Mouse (Mus musculus): ENCODE results near the gene Hist1h2af. TPM values are rescaled to one million over a fixed set of nuclear protein-coding genes. Genes with fewer than 3 reads are reported as not detected.

Gene Hist1h2af
- polyA plus RNA-seq, 1 experiment from 2014 or later = 4.3 TPM

- 27% methylated on average over 7 of the region's 7 CpGs for WGBS
- H3K4me2 ChIP-seq (replicated peaks; ENCODE audit: low read depth, low read length) = no peak overlapping the region
- no peak for ATAC-seq (ENCODE audit: low FRiP score, low TSS enrichment)
Observed at GRCm38 (mm10) chr13:23499943-23500342, 33.8 kb upstream of the Hist1h2af start.

GRCm38 (mm10) chr13:23500424-23501200 lies 33.1 kb upstream of the Hist1h2af start:
- peak; percentile 69; the same call in 1 of the 2 replicates for ATAC-seq (ENCODE audit: low FRiP score, low TSS enrichment)
- Histone ChIP-seq H3K27ac (ENCODE audit: low read length) (no peak overlapping the region), H3K36me3 (ENCODE audit: insufficient read depth, low read length) (no peaks in the 10 kb centered on the region), H3K4me2 (replicated peaks; ENCODE audit: low read depth, low read length) (peak overlapping the region; percentile 45; the same call in 1 of the 2 replicates), H3K9ac (replicated peaks; ENCODE audit: low read length) (no peak overlapping the region), H3K27me3 (ENCODE audit: insufficient read depth, low read length) (no peaks in the 10 kb centered on the region), H3K4me3 (ENCODE audit: low read length) (peak overlapping the region; percentile 6; the same call in 1 of the 2 replicates), H3K9me3 (ENCODE audit: low read length) (no peaks in the 10 kb centered on the region), H3K4me1 (ENCODE audit: insufficient read depth, low read length) (peaks cover 18% of the 10 kb centered on the region; the same call in 1 of the 2 replicates)
- WGBS = 2% methylated on average over 17 of the region's 17 CpGs

More at GRCm38 (mm10) chr13:23499943-23500342, 33.8 kb upstream of the Hist1h2af start:
- Histone ChIP-seq H3K36me3 (ENCODE audit: insufficient read depth, low read length) (no peaks in the 10 kb centered on the region), H3K9me3 (ENCODE audit: low read length) (no peaks in the 10 kb centered on the region), H3K4me1 (ENCODE audit: insufficient read depth, low read length) (peaks cover 11% of the 10 kb centered on the region; the same call in 1 of the 2 replicates), H3K9ac (replicated peaks; ENCODE audit: low read length) (no peak overlapping the region), H3K4me3 (ENCODE audit: low read length) (no peak overlapping the region), H3K27ac (ENCODE audit: low read length) (no peak overlapping the region), H3K27me3 (ENCODE audit: insufficient read depth, low read length) (no peaks in the 10 kb centered on the region; the same call in 1 of the 2 replicates)

GRCm38 (mm10) chr13:23501511-23501910 lies 32.2 kb upstream of the Hist1h2af start:
- ATAC-seq (ENCODE audit: low FRiP score, low TSS enrichment) = no peak
- Histone ChIP-seq H3K27me3 (ENCODE audit: insufficient read depth, low read length) (no peaks in the 10 kb centered on the region), H3K27ac (ENCODE audit: low read length) (no peak overlapping the region), H3K9me3 (ENCODE audit: low read length) (no peaks in the 10 kb centered on the region), H3K4me2 (replicated peaks; ENCODE audit: low read depth, low read length) (peak overlapping the region; percentile 45), H3K9ac (replicated peaks; ENCODE audit: low read length) (no peak overlapping the region), H3K4me3 (ENCODE audit: low read length) (peak overlapping the region; percentile 25), H3K4me1 (ENCODE audit: insufficient read depth, low read length) (peaks cover 24% of the 10 kb centered on the region), H3K36me3 (ENCODE audit: insufficient read depth, low read length) (no peaks in the 10 kb centered on the region)
- 24% methylated on average over 5 of the region's 5 CpGs for WGBS

DNA sequence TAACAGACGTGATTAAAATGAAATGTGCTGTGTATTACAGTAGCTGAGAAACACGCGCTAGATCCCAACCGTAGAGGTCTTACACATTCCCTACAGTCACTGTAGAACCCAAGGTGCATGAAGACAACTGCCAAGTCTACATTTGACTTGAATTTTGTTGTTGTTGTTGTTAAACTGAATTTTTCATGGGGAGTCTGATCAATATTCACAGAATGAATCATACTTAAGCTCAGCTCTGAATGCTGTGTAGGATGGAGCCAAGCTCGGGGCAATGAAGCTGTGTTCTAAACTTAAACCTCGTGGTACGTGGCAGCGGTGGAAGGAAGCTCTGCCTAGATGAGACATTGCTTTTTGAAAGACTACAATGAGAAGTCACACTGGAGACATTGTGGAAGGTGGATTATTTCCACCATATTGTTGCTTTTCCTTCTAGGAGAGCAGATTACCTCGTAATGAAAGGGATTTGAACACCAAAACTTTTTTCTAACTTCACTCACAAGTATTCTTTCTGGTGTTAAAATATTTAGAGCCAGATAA lies 31.6 kb upstream of the Hist1h2af start:
- H3K4me2 ChIP-seq (replicated peaks; ENCODE audit: low read depth, low read length) = peak overlapping the region; percentile 45
- H3K9me3 ChIP-seq (ENCODE audit: low read length) = no peaks in the 10 kb centered on the region
- peak overlapping the region; percentile 25 for H3K4me3 ChIP-seq (ENCODE audit: low read length)
- no peak overlapping the region for H3K27ac ChIP-seq (ENCODE audit: low read length)
- no peaks in the 10 kb centered on the region for H3K36me3 ChIP-seq (ENCODE audit: insufficient read depth, low read length)
- peaks cover 27% of the 10 kb centered on the region for H3K4me1 ChIP-seq (ENCODE audit: insufficient read depth, low read length)
- no peak for ATAC-seq (ENCODE audit: low FRiP score, low TSS enrichment)
- 31% methylated on average over 9 of the region's 9 CpGs for WGBS
- H3K27me3 ChIP-seq (ENCODE audit: insufficient read depth, low read length) = no peaks in the 10 kb centered on the region
- H3K9ac ChIP-seq (replicated peaks; ENCODE audit: low read length) = no peak overlapping the region

DNA sequence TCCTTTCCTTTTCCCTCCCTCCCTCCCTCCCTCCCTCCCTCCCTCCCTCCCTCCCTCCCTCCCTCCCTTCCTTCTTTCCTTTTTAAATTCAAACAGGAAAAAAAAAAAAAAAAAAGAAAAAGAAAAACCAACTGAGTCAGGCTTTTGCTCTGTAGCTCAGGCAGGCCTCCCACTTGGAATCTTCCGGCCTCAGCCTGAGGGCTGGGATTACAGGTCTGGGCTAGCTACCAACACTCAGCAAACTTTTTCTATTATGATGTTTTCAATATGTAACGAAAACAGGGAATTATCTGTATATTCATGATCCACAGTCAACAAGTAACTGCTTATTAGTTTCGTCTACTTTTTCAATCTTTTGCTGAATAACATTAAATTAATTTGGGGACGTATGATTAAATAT lies 30.8 kb upstream of the Hist1h2af start:
- no peak overlapping the region for H3K27ac ChIP-seq (ENCODE audit: low read length)
- 56% methylated on average over 4 of the region's 4 CpGs for WGBS
- H3K4me3 ChIP-seq (ENCODE audit: low read length) = no peak overlapping the region
- no peaks in the 10 kb centered on the region for H3K36me3 ChIP-seq (ENCODE audit: insufficient read depth, low read length)
- H3K27me3 ChIP-seq (ENCODE audit: insufficient read depth, low read length) = no peaks in the 10 kb centered on the region
- H3K9ac ChIP-seq (replicated peaks; ENCODE audit: low read length) = no peak overlapping the region
- H3K4me1 ChIP-seq (ENCODE audit: insufficient read depth, low read length) = peaks cover 27% of the 10 kb centered on the region
- no peaks in the 10 kb centered on the region for H3K9me3 ChIP-seq (ENCODE audit: low read length)
- H3K4me2 ChIP-seq (replicated peaks; ENCODE audit: low read depth, low read length) = no peak overlapping the region
- no peak for ATAC-seq (ENCODE audit: low FRiP score, low TSS enrichment)

GRCm38 (mm10) chr13:23503797-23504196 lies 29.9 kb upstream of the Hist1h2af start:
- 3% methylated on average over 9 of the region's 9 CpGs for WGBS
- no peak for ATAC-seq (ENCODE audit: low FRiP score, low TSS enrichment)
- H3K4me1 ChIP-seq (ENCODE audit: insufficient read depth, low read length) = peaks cover 24% of the 10 kb centered on the region
- no peak overlapping the region for H3K9ac ChIP-seq (replicated peaks; ENCODE audit: low read length)
- H3K36me3 ChIP-seq (ENCODE audit: insufficient read depth, low read length) = no peaks in the 10 kb centered on the region
- H3K27me3 ChIP-seq (ENCODE audit: insufficient read depth, low read length) = no peaks in the 10 kb centered on the region
- peak overlapping the region; percentile 10; the same call in 1 of the 2 replicates for H3K4me2 ChIP-seq (replicated peaks; ENCODE audit: low read depth, low read length)
- H3K9me3 ChIP-seq (ENCODE audit: low read length) = no peaks in the 10 kb centered on the region
- no peak overlapping the region for H3K27ac ChIP-seq (ENCODE audit: low read length)
- no peak overlapping the region for H3K4me3 ChIP-seq (ENCODE audit: low read length)

DNA sequence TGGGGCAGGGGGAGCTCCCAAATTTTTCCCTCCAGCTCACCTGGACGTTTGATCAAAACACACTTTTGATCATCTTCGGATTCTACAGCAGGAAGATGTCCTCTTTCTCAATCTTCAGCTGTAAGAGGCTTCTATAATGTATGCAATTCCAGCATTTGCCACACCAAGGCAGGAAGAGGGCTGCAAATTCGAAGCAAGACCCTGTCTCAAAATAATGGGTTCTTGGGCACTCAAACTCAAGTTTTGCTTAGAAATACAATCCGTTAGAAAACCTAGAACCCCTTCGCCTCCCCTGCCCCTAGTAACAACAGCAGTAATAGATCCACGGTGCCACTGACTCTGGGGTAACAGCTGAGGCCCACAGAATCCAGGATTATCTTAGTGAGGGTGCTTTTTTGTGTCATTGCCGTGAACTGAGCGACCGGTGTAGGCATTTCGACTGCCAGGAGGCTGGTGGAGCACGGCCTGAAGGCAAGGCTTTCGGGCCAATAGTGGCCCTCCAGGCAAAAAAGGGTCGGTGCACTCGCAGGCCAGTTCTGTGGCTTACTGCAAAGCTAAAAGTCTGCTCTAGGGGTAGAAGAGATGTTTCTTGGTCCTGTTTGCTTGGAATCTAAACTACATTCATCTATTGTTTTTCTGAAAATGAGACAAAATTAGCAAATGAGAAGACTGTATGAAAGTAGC lies 27.9 kb upstream of the Hist1h2af start:
- peaks cover 19% of the 10 kb centered on the region for H3K4me1 ChIP-seq (ENCODE audit: insufficient read depth, low read length)
- 0 out of 2 replicates have a peak overlapping the region, but pooled peaks have one; percentile 38 for H3K27ac ChIP-seq (ENCODE audit: low read length)
- no peaks in the 10 kb centered on the region for H3K36me3 ChIP-seq (ENCODE audit: insufficient read depth, low read length)
- peak overlapping the region; percentile 37 for H3K4me3 ChIP-seq (ENCODE audit: low read length)
- no peaks in the 10 kb centered on the region for H3K27me3 ChIP-seq (ENCODE audit: insufficient read depth, low read length)
- H3K9ac ChIP-seq (replicated peaks; ENCODE audit: low read length) = peak overlapping the region; percentile 56
- H3K4me2 ChIP-seq (replicated peaks; ENCODE audit: low read depth, low read length) = peak overlapping the region; percentile 54
- 8% methylated on average over 14 of the region's 14 CpGs for WGBS
- no peaks in the 10 kb centered on the region for H3K9me3 ChIP-seq (ENCODE audit: low read length)
- ATAC-seq (ENCODE audit: low FRiP score, low TSS enrichment) = 0 out of 2 replicates have a peak, but pooled peaks have one; percentile 37

DNA sequence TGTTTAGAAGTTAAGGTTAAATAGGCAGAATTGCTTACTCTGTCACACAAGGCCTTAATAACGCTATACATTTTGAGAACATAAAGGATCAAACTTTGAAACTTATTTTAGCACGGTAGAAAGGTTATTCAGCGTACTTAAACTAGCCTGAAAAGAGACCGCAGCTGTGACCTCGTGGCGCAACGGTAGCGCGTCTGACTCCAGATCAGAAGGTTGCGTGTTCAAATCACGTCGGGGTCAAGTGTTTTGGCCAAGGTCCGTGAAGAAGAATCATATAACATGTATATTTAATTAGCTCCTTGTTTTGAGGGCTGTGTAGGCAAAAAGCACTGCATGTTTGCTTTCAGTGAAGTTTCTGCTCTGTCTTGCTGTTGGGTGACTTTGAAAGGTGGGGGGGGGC lies 27.4 kb upstream of the Hist1h2af start:
- Histone ChIP-seq H3K4me1 (ENCODE audit: insufficient read depth, low read length) (peaks cover 19% of the 10 kb centered on the region), H3K27me3 (ENCODE audit: insufficient read depth, low read length) (no peaks in the 10 kb centered on the region), H3K9me3 (ENCODE audit: low read length) (no peaks in the 10 kb centered on the region), H3K27ac (ENCODE audit: low read length) (no peak overlapping the region), H3K4me2 (replicated peaks; ENCODE audit: low read depth, low read length) (peak overlapping the region; percentile 54), H3K4me3 (ENCODE audit: low read length) (peak overlapping the region; percentile 37), H3K36me3 (ENCODE audit: insufficient read depth, low read length) (no peaks in the 10 kb centered on the region), H3K9ac (replicated peaks; ENCODE audit: low read length) (no peak overlapping the region)
- 5% methylated on average over 13 of the region's 13 CpGs for WGBS
- no peak for ATAC-seq (ENCODE audit: low FRiP score, low TSS enrichment)

GRCm38 (mm10) chr13:23506819-23507515 lies 26.7 kb upstream of the Hist1h2af start:
- Histone ChIP-seq H3K36me3 (ENCODE audit: insufficient read depth, low read length) (no peaks in the 10 kb centered on the region), H3K27ac (ENCODE audit: low read length) (no peak overlapping the region), H3K4me2 (replicated peaks; ENCODE audit: low read depth, low read length) (peak overlapping the region; percentile 54), H3K4me3 (ENCODE audit: low read length) (peak overlapping the region; percentile 11), H3K9ac (replicated peaks; ENCODE audit: low read length) (0 out of 2 replicates have a peak overlapping the region, but pooled peaks have one; percentile 12), H3K27me3 (ENCODE audit: insufficient read depth, low read length) (no peaks in the 10 kb centered on the region), H3K4me1 (ENCODE audit: insufficient read depth, low read length) (peaks cover 16% of the 10 kb centered on the region), H3K9me3 (ENCODE audit: low read length) (no peaks in the 10 kb centered on the region)
- 27% methylated on average over 14 of the region's 14 CpGs for WGBS
- no peak for ATAC-seq (ENCODE audit: low FRiP score, low TSS enrichment)

All from kidney, embryonic 16.5 days (tissue).